Mouse (Mus musculus) hindbrain, embryonic 13.5 days (tissue): Measurements from ENCODE around the gene Tnfrsf12a. TPM values are rescaled to one million over a fixed set of nuclear protein-coding genes. Genes with fewer than 3 reads are reported as not detected.
A peak's percentile ranks its signal among the peaks of the same experiment; 100 is the strongest.

Source experiments
- ATAC-seq: fragments of 200-750 bp; cut with Nextera tagmentation; 2 replicates; pipeline ENCODE4 v1.8.0; 2017; ENCODE audit warnings: moderate TSS enrichment; ENCODE audit not compliant: low FRiP score
- H3K27ac ChIP-seq: fragments of 300-500 bp; sonication (generic); 2 replicates; pipeline ENCODE4 v1.5.1; 2015; ENCODE audit warnings: inconsistent platforms, mild to moderate bottlenecking, moderate library complexity
- H3K27me3 ChIP-seq: fragments of 300-500 bp; sonication (generic); 2 replicates; pipeline ENCODE4 v1.6.1; 2015; ENCODE audit warnings: mild to moderate bottlenecking, inconsistent platforms
- H3K36me3 ChIP-seq: fragments of 300-500 bp; sonication (generic); 2 replicates; pipeline ENCODE4 v1.6.1; 2015; ENCODE audit warnings: mild to moderate bottlenecking, inconsistent platforms
- H3K4me1 ChIP-seq: fragments of 300-500 bp; sonication (generic); replicated peaks from 2 replicates; pipeline ENCODE4 v1.6.1; 2015; ENCODE audit warnings: inconsistent platforms
- H3K4me2 ChIP-seq: fragments of 300-500 bp; sonication (generic); 2 replicates; pipeline ENCODE4 v1.6.1; 2015; ENCODE audit warnings: inconsistent platforms, mild to moderate bottlenecking, moderate library complexity
- H3K4me3 ChIP-seq: fragments of 300-500 bp; sonication (generic); 2 replicates; pipeline ENCODE4 v1.5.1; 2015; ENCODE audit warnings: mild to moderate bottlenecking, inconsistent platforms
- H3K9ac ChIP-seq: fragments of 300-500 bp; sonication (generic); 2 replicates; pipeline ENCODE4 v1.6.1; 2015; ENCODE audit warnings: mild to moderate bottlenecking, inconsistent platforms
- H3K9me3 ChIP-seq: fragments of 300-500 bp; sonication (generic); 2 replicates; pipeline ENCODE4 v1.6.1; 2016; ENCODE audit warnings: inconsistent platforms
- WGBS: fragments of 180-500 bp; shearing (Covaris S2); methylation state at CpG from one replicate; pipeline ENCODE4 v1.1.7; 2015; 5-methylcytosine and 5-hydroxymethylcytosine counted together
- polyA plus RNA-seq: library from polyadenylated mRNA; unstranded; fragments of >200 nt; fragmentation: Nextera tagmentation; extraction: Ambion mirVana; gene quantifications from 2 replicates; pipeline ENCODE4 v1.2.1, GENCODE M21; 2015

Tnfrsf12a gene
- polyA plus RNA-seq, 1 experiment from 2014 or later = 2.7 TPM

GRCm38 (mm10) chr17:23679127-23679835 lies 2.0 kb upstream of the Tnfrsf12a start, which contains the start of gene Cldn6:
Cldn6 (plus strand) TSS chr17:23679249.
- H3K9ac ChIP-seq = no peak within 1 kb of the TSS
- peak within 1 kb of the TSS; percentile 5 for H3K4me3 ChIP-seq

GRCm38 (mm10) chr17:23676473-23677031 lies 716 bp downstream of the Tnfrsf12a start:
- 1% methylated on average over 37 of the region's 37 CpGs for WGBS
- peaks cover 70% of the 10 kb centered on the region for H3K27me3 ChIP-seq

More at GRCm38 (mm10) chr17:23679127-23679835, 2.0 kb upstream of the Tnfrsf12a start, which contains the start of gene Cldn6:
- 2% methylated on average over 38 of the region's 38 CpGs for WGBS
- Histone ChIP-seq H3K4me2 (peak within 1 kb of the TSS; percentile 32), H3K27me3 (peaks cover 98% of the 10 kb centered on the region), H3K27ac (no peak within 1 kb of the TSS), H3K9me3 (no peaks in the 10 kb centered on the region), H3K36me3 (no peaks in the 10 kb centered on the region), H3K4me1 (peaks cover 55% of the 10 kb centered on the region)
- ATAC-seq = no peak

GRCm38 (mm10) chr17:23675564-23676281 lies 1.5 kb downstream of the Tnfrsf12a start:
- Histone ChIP-seq H3K9ac (peak overlapping the region; percentile 65; the same call in 1 of the 2 replicates), H3K36me3 (no peaks in the 10 kb centered on the region), H3K4me3 (peak overlapping the region; percentile 47), H3K9me3 (no peaks in the 10 kb centered on the region), H3K4me2 (peak overlapping the region; percentile 84), H3K27me3 (peaks cover 62% of the 10 kb centered on the region), H3K4me1 (peaks cover 55% of the 10 kb centered on the region), H3K27ac (no peak overlapping the region)
- WGBS = 12% methylated on average over 15 of the region's 15 CpGs
- ATAC-seq = no peak

More at GRCm38 (mm10) chr17:23676473-23677031, 716 bp downstream of the Tnfrsf12a start:
- Histone ChIP-seq H3K4me3 (peak overlapping the region; percentile 47), H3K36me3 (no peaks in the 10 kb centered on the region), H3K27ac (no peak overlapping the region), H3K4me2 (peak overlapping the region; percentile 84), H3K4me1 (peaks cover 55% of the 10 kb centered on the region), H3K9me3 (no peaks in the 10 kb centered on the region), H3K9ac (peak overlapping the region; percentile 65)
- ATAC-seq = no peak

GRCm38 (mm10) chr17:23675127-23675526 lies 2.1 kb downstream of the Tnfrsf12a start:
- peaks cover 6% of the 10 kb centered on the region for H3K36me3 ChIP-seq
- no peak overlapping the region for H3K27ac ChIP-seq
- H3K9ac ChIP-seq = peak overlapping the region; percentile 79; the same call in 1 of the 2 replicates
- 50% methylated on average over 5 of the region's 5 CpGs for WGBS
- peak overlapping the region; percentile 58; the same call in 1 of the 2 replicates for H3K4me3 ChIP-seq
- ATAC-seq = no peak
- peaks cover 55% of the 10 kb centered on the region for H3K4me1 ChIP-seq
- H3K9me3 ChIP-seq = no peaks in the 10 kb centered on the region
- peak overlapping the region; percentile 74 for H3K4me2 ChIP-seq
- H3K27me3 ChIP-seq = peaks cover 56% of the 10 kb centered on the region

GRCm38 (mm10) chr17:23674271-23674952 lies 2.9 kb downstream of the Tnfrsf12a start:
- H3K27ac ChIP-seq = peak overlapping the region; percentile 90

GRCm38 (mm10) chr17:23673424-23674073 lies 3.7 kb downstream of the Tnfrsf12a start, which contains the start of the genes Hcfc1r1 and Thoc6:
Hcfc1r1 (plus strand) TSS chr17:23673596.
Thoc6 (minus strand) TSS chr17:23673882.
- H3K9me3 ChIP-seq = no peaks in the 10 kb centered on the region
- peak within 1 kb of the TSS; percentile 74 for H3K4me2 ChIP-seq
- peaks cover 40% of the 10 kb centered on the region for H3K27me3 ChIP-seq
- H3K27ac ChIP-seq = peak within 1 kb of the TSS; percentile 90
- peaks cover 22% of the 10 kb centered on the region for H3K36me3 ChIP-seq
- peaks cover 48% of the 10 kb centered on the region for H3K4me1 ChIP-seq
- peak within 1 kb of the TSS; percentile 79 for H3K9ac ChIP-seq
- under 1% methylated on average over 45 of the region's 45 CpGs for WGBS
- peak within 1 kb of the TSS; percentile 58 for H3K4me3 ChIP-seq
- ATAC-seq = peak; percentile 95

More at GRCm38 (mm10) chr17:23674271-23674952, 2.9 kb downstream of the Tnfrsf12a start:
- peaks cover 49% of the 10 kb centered on the region for H3K27me3 ChIP-seq
- no peak for ATAC-seq
- peak overlapping the region; percentile 79 for H3K9ac ChIP-seq
- H3K36me3 ChIP-seq = peaks cover 13% of the 10 kb centered on the region
- H3K4me2 ChIP-seq = peak overlapping the region; percentile 74
- peaks cover 52% of the 10 kb centered on the region for H3K4me1 ChIP-seq
- no peaks in the 10 kb centered on the region for H3K9me3 ChIP-seq
- 46% methylated on average over 9 of the region's 9 CpGs for WGBS
- peak overlapping the region; percentile 58 for H3K4me3 ChIP-seq

- peak overlapping the region; percentile 58 for H3K4me3 ChIP-seq
- peak overlapping the region; percentile 79; the same call in 1 of the 2 replicates for H3K9ac ChIP-seq
- H3K27me3 ChIP-seq = peaks cover 32% of the 10 kb centered on the region
- ATAC-seq = 0 out of 2 replicates have a peak, but pooled peaks have one; percentile 0
- WGBS = 71% methylated on average over 3 of the region's 3 CpGs
- peaks cover 30% of the 10 kb centered on the region for H3K36me3 ChIP-seq
- H3K27ac ChIP-seq = no peak overlapping the region
- peaks cover 48% of the 10 kb centered on the region for H3K4me1 ChIP-seq
- peak overlapping the region; percentile 74 for H3K4me2 ChIP-seq
- no peaks in the 10 kb centered on the region for H3K9me3 ChIP-seq
These were observed 4.5 kb downstream of the Tnfrsf12a start for GRCm38 (mm10) chr17:23672761-23673160.

- WGBS = 96% methylated on average over 3 of the region's 3 CpGs
These were observed 5.7 kb downstream of the Tnfrsf12a start for GRCm38 (mm10) chr17:23671519-23671918.

GRCm38 (mm10) chr17:23670516-23671074 lies 6.7 kb downstream of the Tnfrsf12a start:
- Histone ChIP-seq H3K9ac (no peak overlapping the region), H3K36me3 (peaks cover 49% of the 10 kb centered on the region), H3K4me1 (peaks cover 27% of the 10 kb centered on the region), H3K4me2 (no peak overlapping the region), H3K27ac (no peak overlapping the region), H3K4me3 (no peak overlapping the region), H3K27me3 (peaks cover 12% of the 10 kb centered on the region), H3K9me3 (no peaks in the 10 kb centered on the region)
- no peak for ATAC-seq
- 92% methylated on average over 7 of the region's 7 CpGs for WGBS

More at GRCm38 (mm10) chr17:23671519-23671918, 5.7 kb downstream of the Tnfrsf12a start:
- Histone ChIP-seq H3K4me3 (no peak overlapping the region), H3K9me3 (no peaks in the 10 kb centered on the region), H3K4me1 (peaks cover 37% of the 10 kb centered on the region), H3K9ac (no peak overlapping the region), H3K4me2 (no peak overlapping the region), H3K27ac (no peak overlapping the region), H3K36me3 (peaks cover 42% of the 10 kb centered on the region), H3K27me3 (peaks cover 21% of the 10 kb centered on the region)
- ATAC-seq = no peak

- Histone ChIP-seq H3K36me3 (peaks cover 47% of the 10 kb centered on the region), H3K4me3 (no peak overlapping the region), H3K27me3 (peaks cover 33% of the 10 kb centered on the region), H3K27ac (no peak overlapping the region), H3K4me2 (no peak overlapping the region), H3K9me3 (no peaks in the 10 kb centered on the region), H3K4me1 (peaks cover 4% of the 10 kb centered on the region; the same call in 1 of the 2 replicates), H3K9ac (no peak overlapping the region)
- 81% methylated on average over 14 of the region's 14 CpGs for WGBS
- no peak for ATAC-seq
These were observed 11.8 kb downstream of the Tnfrsf12a start for GRCm38 (mm10) chr17:23665511-23665910.

- no peak overlapping the region for H3K9ac ChIP-seq
- H3K4me1 ChIP-seq = peaks cover 8% of the 10 kb centered on the region; the same call in 1 of the 2 replicates
- peaks cover 42% of the 10 kb centered on the region for H3K27me3 ChIP-seq
- WGBS = 14% methylated on average over 5 of the region's 5 CpGs
- H3K9me3 ChIP-seq = no peaks in the 10 kb centered on the region
- H3K4me2 ChIP-seq = no peak overlapping the region
- H3K27ac ChIP-seq = no peak overlapping the region
- peak; percentile 39; the same call in 1 of the 2 replicates for ATAC-seq
- H3K36me3 ChIP-seq = peaks cover 38% of the 10 kb centered on the region
- H3K4me3 ChIP-seq = no peak overlapping the region
These were observed 12.7 kb downstream of the Tnfrsf12a start for GRCm38 (mm10) chr17:23664556-23665021.
